Mouse (Mus musculus): ENCODE measurements around the gene Zswim1. TPM values are rescaled to one million over a fixed set of nuclear protein-coding genes. Genes with fewer than 3 reads are reported as not detected.

The Zswim1 gene
- total RNA-seq (2021), result 10 to 100 TPM; 17.5 to 17.8 TPM

- DNase-seq, result peak; percentile 99
- intact Hi-C loops (cut with DNase I), result no loop called here
Observed at GRCm38 (mm10) chr2:164822636-164823165, at the start of gene Zswim1. TSS of gene Zswim1 (plus strand) at chr2:164822686.

- no peak for DNase-seq
- intact Hi-C loops (cut with DNase I), result no loop called here
Observed at GRCm38 (mm10) chr2:164773229-164773988, 49.1 kb upstream of the Zswim1 start.

- intact Hi-C loops (cut with DNase I), result no loop called here
- no peak for DNase-seq
Observed at GRCm38 (mm10) chr2:164773989-164774364, 48.5 kb upstream of the Zswim1 start.

- intact Hi-C loops (cut with DNase I), result no loop called here
Observed at GRCm38 (mm10) chr2:164776130-164776529, 46.4 kb upstream of the Zswim1 start.

GRCm38 (mm10) chr2:164776801-164777200 is 45.7 kb upstream of the Zswim1 start:
- intact Hi-C loops (cut with DNase I), result no loop called here
- DNase-seq, result no peak

More at GRCm38 (mm10) chr2:164776130-164776529, 46.4 kb upstream of the Zswim1 start:
- DNase-seq, result no peak

DNA sequence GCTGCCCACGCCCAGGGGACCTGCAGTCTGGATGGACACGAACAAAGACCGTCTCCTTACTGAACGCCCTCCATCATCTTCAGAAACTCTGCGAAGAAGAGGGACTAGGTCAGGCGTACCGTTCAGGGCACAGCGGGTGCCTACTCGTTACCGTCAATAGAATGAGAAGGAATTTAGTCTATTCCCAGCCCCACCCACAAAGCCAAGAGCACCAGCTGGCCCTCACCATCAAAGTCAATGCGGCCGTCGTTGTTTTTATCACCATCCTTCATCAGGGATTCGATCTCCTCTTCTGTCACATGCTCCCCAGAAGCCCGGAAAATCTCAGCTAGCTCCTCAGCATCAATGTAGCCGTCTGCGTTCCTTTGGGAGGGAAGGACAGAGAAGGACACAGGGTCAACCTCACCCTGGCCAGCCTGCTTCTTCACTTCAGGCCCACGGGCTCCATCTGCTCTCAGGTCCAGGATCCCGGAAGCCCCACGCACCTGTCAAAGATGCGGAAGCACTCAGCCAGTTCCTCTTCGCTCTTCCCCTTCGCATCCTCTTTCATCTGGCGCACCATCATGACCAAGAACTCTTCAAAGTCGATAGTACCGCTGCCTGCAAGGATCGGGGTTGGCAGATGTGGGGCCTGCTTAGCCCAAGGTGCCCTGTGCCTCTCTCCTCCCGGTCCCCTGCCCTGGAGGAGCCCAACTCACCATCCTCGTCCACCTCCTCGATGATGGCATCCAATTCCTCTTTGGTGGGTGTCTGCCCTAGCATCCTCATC is 45.1 kb upstream of the Zswim1 start:
- intact Hi-C loops (cut with DNase I), result no loop called here
- no peak for DNase-seq

GRCm38 (mm10) chr2:164778015-164778287 is 44.5 kb upstream of the Zswim1 start:
- intact Hi-C loops (cut with DNase I), result no loop called here

GRCm38 (mm10) chr2:164778809-164779208 is 43.7 kb upstream of the Zswim1 start:
- no peak for DNase-seq
- intact Hi-C loops (cut with DNase I), result no loop called here

More at GRCm38 (mm10) chr2:164778015-164778287, 44.5 kb upstream of the Zswim1 start:
- DNase-seq, result no peak

GRCm38 (mm10) chr2:164779481-164780086 is 42.9 kb upstream of the Zswim1 start, which contains the start of gene Tnnc2:
TSS of gene Tnnc2 (minus strand) at chr2:164779967.
- intact Hi-C loops (cut with DNase I), result no loop called here
- DNase-seq, result no peak

GRCm38 (mm10) chr2:164781876-164782275 is 40.6 kb upstream of the Zswim1 start:
- intact Hi-C loops (cut with DNase I), result no loop called here
- DNase-seq, result no peak

GRCm38 (mm10) chr2:164783926-164784581 is 38.4 kb upstream of the Zswim1 start:
- intact Hi-C loops (cut with DNase I), result no loop called here
- DNase-seq, result no peak

GRCm38 (mm10) chr2:164784869-164785420 is 37.5 kb upstream of the Zswim1 start:
- intact Hi-C loops (cut with DNase I), result no loop called here
- DNase-seq, result no peak

DNA sequence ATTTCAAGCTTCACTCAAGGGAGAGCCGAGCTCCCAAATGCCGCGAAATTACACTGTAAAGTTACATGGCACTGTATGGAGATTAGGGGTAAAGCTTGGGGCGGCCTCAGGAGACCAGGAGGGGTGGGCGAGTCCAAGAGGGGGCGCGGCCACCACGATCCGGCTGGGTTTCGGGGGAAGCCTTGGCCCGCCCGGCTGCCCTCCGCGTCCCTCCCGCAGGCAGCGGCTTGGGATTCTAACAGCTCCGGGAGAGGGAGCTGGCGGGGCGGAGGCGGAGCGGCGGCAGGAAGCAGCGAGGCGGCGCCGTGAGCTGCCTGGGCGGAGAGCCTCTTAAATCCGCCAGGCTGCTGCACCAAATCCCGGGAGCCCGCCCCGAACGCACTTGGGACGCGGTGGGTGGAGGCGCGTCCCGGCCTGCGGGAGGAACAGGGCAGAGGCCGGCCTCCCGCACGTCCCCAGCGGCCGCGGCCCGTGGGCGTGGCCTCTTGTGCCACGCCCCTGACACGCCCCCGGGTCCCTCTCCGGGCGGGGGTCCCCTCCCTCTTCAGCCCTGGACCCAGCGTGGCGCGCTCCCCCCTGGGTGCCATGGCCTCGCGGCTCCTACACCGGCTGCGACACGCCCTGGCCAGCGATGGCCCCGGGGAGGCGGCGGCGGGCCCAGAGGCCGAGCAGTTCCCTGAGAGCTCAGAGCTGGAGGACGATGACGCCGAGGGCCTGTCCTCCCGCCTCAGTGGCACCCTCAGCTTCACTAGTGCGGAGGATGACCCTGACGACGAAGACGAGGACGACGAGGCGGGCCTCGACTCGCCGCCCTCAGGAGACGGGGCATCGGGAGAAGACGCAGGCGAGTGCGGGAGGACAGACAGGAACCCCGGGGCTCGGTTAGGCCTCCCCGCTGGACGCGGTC is 36.8 kb upstream of the Zswim1 start, which contains the start of gene Snx21:
TSS of gene Snx21 (plus strand) at position 343 of the 907 bp plus-strand sequence.
- DNase-seq, result peak; percentile 82
- intact Hi-C loops (cut with DNase I), result no loop called here

- intact Hi-C loops (cut with DNase I), result no loop called here
- DNase-seq, result no peak
Observed at GRCm38 (mm10) chr2:164786388-164786885, 36.0 kb upstream of the Zswim1 start.

DNA sequence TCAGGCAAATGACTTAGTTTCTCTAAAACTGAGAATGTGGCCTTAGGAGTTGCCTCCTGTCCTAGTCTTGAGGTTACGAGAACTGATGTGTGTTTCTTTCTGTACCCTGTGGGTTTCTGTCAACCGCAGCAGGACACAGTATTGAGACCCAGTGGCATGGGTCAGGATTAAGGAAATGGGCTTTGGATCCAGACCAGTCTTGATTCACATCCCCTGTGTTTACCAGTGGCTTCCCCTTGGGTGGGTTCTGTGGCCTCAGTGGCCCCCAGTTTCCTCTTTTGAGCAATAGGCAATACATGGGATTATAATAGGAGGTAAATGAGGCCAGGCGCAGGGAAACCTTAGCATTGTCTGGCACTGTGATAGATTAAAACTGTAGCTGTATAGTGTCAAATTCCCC is 35.5 kb upstream of the Zswim1 start:
- intact Hi-C loops (cut with DNase I), result no loop called here
- DNase-seq, result no peak

DNA sequence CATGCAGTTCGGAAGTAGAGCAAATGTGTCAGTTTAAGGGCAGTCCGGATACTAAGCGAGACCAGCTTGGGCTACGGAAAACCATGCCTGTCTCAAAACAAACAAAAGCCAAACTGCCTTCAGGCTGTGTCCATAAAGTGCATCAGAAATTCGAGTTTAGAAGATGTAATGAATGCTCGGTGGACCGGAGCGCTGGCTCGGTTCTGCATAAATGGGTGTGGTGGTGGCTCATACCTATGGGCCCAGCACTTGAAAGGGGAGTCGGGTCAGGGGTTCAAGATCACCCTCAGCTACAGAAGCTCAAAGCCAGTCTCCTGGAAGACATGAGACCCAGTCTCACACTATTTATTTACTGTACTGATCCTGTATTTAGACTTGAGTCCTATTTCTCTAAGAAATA is 34.7 kb upstream of the Zswim1 start:
- intact Hi-C loops (cut with DNase I), result no loop called here
- DNase-seq, result no peak

DNA sequence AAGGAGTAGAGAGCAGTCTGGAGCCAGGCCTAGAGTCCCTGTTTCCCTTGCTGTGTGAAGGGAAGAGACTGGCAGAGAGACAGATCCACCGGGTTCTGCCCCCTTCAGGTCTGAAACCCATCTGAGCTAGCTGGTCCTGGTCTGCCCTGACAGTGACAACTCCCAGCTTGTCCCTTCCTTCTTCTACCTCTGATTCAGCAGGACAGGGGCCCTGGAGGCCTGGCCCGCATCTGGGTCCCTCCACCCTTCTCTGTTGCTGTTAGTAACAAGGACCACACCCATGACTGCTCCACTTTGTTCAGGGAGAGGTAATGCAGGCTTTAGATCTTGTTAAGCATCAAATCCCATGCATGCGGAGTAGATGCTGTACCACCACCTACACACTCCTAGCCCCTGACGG is 34.1 kb upstream of the Zswim1 start:
- DNase-seq, result no peak
- intact Hi-C loops (cut with DNase I), result no loop called here

DNA sequence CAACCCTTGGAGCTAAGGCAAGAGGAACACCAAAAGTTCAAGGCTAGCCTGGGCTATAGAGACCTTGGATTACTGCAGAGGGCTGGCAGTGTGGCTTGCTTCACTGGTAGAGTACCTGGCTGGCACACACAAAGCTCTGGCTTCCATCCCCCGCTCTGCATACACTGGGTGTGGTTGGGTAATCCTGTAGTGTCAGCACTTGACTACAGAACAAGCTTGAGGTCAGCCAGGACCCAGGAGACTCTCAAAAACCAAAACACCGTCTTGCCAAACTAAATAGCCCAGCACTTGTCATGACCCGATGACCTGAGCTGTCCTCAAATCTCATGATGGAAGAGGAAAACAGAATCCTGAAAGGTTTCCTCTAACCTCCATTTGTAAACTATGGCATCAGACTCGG is 32.0 kb upstream of the Zswim1 start:
- DNase-seq, result no peak
- intact Hi-C loops (cut with DNase I), result no loop called here

DNA sequence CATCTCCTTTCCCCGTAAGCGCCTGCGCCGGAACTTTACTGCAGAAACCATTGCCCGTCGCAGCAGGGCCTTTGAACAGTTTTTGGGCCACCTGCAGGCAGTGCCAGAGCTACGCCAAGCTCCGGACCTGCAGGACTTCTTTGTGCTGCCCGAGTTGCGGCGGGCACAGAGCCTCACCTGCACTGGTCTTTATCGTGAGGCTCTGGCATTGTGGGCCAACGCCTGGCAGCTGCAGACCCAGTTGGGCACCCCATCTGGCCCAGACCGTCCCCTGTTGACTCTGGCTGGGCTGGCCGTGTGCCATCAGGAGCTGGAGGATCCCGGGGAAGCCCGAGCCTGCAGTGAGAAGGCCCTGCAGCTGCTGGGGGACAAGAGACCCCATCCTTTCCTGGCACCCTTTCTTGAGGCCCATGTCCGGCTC is 30.6 kb upstream of the Zswim1 start:
- intact Hi-C loops (cut with DNase I), result no loop called here
- DNase-seq, result peak; percentile 45
